Mouse (Mus musculus) cortical plate, adult 2 months (tissue): Measurements from ENCODE around the gene Olfr1186. TPM values are rescaled to one million over a fixed set of nuclear protein-coding genes. Genes with fewer than 3 reads are reported as not detected.
"Not testable (repeated sequence)": the region's sequence is repeated elsewhere in the genome, so short reads cannot be mapped to it uniquely, and the experiment has no call there.

ENCODE experiments used
- H3K27ac ChIP-seq: fragments of 200-500 bp; 2 replicates; pipeline ENCODE4 v1.5.1; 2012; ENCODE audit warnings: low read length, control low read depth, inconsistent platforms; ENCODE audit not compliant: insufficient read depth
- H3K4me1 ChIP-seq: fragments of 200-500 bp; 2 replicates; pipeline ENCODE4 v1.6.1; 2011; ENCODE audit warnings: low read length; ENCODE audit not compliant: control insufficient read depth, insufficient read depth
- H3K4me3 ChIP-seq: fragments of 200-500 bp; 2 replicates; pipeline ENCODE4 v1.5.1; 2011; ENCODE audit warnings: mild to moderate bottlenecking, low read length, control low read depth; ENCODE audit not compliant: insufficient read depth
- CTCF ChIP-seq: fragments of 200-500 bp; IDR thresholded peaks from 2 replicates; pipeline ENCODE4 v1.5.1; 2011; ENCODE audit warnings: mild to moderate bottlenecking, control low read depth, low read length; ENCODE audit not compliant: insufficient read depth; ENCODE audit errors: extremely low read depth
- POLR2A ChIP-seq: fragments of 200-500 bp; IDR thresholded peaks from 2 replicates; pipeline ENCODE4 v1.6.1; 2011; ENCODE audit warnings: mild to moderate bottlenecking, low read length, control low read depth; ENCODE audit not compliant: insufficient read depth; ENCODE audit errors: extremely low read depth
- polyA plus RNA-seq: library from polyadenylated mRNA; depleted of rRNA; stranded (reverse); fragments of >200 nt; gene quantifications from 2 replicates; pipeline ENCODE4 v1.2.3, GENCODE M21; 2012; rRNA removed

Olfr1186 gene
- polyA plus RNA-seq = not detected in 2 replicates

DNA sequence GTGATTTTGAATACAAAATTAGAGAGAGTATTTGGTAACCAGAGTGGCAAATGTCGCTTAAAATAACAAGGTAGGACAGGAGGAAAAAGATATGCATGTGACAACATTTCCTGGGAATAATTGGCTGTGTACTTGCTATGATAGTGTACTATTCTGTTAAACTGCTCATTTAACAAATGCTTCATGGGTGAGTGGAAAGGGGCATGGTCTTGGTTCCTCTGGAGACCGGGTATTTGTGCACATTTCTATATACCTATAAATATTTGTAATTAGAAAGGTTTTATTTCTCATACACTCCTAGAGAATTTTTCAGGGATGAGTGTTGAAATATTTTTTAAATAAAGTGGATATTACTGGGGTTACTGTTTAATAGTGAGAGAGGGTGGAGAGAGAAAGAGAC, at the start of gene Olfr1186:
Gene Olfr1186 (plus strand): TSS at position 301 of the 400 bp plus-strand sequence.
- no peaks in the 10 kb centered on the region for H3K4me1 ChIP-seq
- TF ChIP-seq POLR2A (no peak), CTCF (no peak)

GRCm38 (mm10) chr2:88483298-88483697, 35.1 kb upstream of the Olfr1186 start, which contains the start of gene Olfr1184:
Gene Olfr1184 (plus strand): TSS chr2:88483598.
- no peak for TF ChIP-seq POLR2A
- TF ChIP-seq CTCF = no peak
- Histone ChIP-seq H3K4me3 (no peak within 1 kb of the TSS), H3K4me1 (no peaks in the 10 kb centered on the region)

More for the DNA sequence above, at the start of gene Olfr1186:
- H3K4me3 ChIP-seq = no peak within 1 kb of the TSS
- H3K27ac ChIP-seq = no peak within 1 kb of the TSS

DNA sequence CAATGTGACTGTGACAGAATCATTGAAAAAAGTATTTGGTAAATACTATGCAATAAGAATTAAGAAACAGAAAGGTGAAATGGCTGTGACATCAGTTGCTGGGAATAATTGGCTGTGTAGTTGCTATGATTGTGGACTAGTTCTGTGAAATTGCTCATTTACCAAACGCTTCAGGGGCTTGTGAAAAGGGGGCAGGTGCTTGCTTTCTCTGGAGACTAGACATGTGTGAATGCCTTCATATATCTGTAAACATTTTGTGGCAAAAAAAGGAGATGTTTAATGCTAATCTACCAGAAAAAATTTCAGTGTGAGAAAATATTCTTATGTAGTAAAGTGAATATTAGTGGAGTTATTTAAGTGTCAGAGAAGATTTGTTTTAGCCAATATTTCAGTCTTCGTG, 25.3 kb upstream of the Olfr1186 start, which contains the start of gene Olfr1185-ps1:
Gene Olfr1185-ps1 (plus strand): TSS at position 301 of the 400 bp plus-strand sequence.
- no peak within 1 kb of the TSS for H3K4me3 ChIP-seq
- H3K4me1 ChIP-seq = no peaks in the 10 kb centered on the region
- TF ChIP-seq POLR2A (no peak), CTCF (no peak)
- no peak within 1 kb of the TSS for H3K27ac ChIP-seq

More at GRCm38 (mm10) chr2:88483298-88483697, 35.1 kb upstream of the Olfr1186 start, which contains the start of gene Olfr1184:
- no peak within 1 kb of the TSS for H3K27ac ChIP-seq

DNA sequence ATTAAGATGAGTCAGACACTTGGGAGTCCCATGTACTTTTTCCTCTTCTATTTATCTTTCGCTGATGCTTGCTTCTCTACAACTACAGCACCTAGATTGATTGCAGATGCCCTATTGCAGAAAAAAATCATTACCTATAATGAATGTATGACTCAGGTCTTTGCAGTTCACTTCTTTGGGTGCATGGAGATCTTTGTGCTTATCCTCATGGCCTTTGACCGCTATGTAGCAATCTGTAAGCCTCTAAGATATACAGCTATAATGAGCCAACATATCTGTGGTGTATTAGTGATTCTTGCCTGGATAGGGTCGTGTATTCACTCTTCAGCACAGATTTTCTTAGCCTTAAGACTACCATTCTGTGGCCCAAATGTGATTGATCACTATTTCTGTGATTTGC, 7.4 kb downstream of the Olfr1186 start:
- H3K4me1 ChIP-seq = no peaks in the 10 kb centered on the region
- TF ChIP-seq POLR2A (no peak), CTCF (no peak)
- no peak overlapping the region for H3K27ac ChIP-seq
- H3K4me3 ChIP-seq = no peak overlapping the region

GRCm38 (mm10) chr2:88556635-88557034, 38.3 kb downstream of the Olfr1186 start, which contains the start of gene Olfr1188:
Gene Olfr1188 (plus strand): TSS chr2:88556935.
- Histone ChIP-seq H3K4me1 (no peaks in the 10 kb centered on the region), H3K4me3 (no peak within 1 kb of the TSS), H3K27ac (no peak within 1 kb of the TSS)
- no peak for TF ChIP-seq POLR2A
- no peak for TF ChIP-seq CTCF

DNA sequence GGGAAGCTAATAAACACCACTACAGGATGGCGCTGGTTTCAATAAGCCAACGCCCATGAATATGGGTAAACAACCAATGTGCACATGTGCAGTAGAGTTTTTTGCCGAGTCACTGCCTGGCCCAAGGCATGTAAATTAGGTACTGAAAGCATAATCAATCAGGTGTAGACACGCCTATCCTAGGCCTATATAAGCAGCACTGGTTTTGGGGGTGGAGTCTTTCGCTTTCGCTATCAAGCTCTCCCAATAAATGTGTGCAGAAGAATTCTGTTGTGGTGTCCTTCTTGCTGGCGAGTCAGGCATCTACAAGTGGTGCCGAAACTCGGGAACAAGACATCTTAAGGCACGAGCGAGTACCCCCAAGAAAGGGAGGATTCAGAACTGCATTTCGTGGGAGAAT, 54.3 kb downstream of the Olfr1186 start:
- H3K27ac ChIP-seq, H3K4me1 ChIP-seq, H3K4me3 ChIP-seq: not testable (repeated sequence)

Other genes with a start within 250 kb of the Olfr1186 start
- gene Olfr1173, start 238.7 kb upstream of the Olfr1186 start, polyA plus RNA-seq = not detected in 2 replicates
- gene Olfr1174-ps, start 203.4 kb upstream of the Olfr1186 start, polyA plus RNA-seq = not detected in 2 replicates
- gene Olfr1175-ps, start 191.3 kb upstream of the Olfr1186 start, polyA plus RNA-seq = not detected in 2 replicates
- gene Olfr1176, start 181.8 kb upstream of the Olfr1186 start, polyA plus RNA-seq = not detected in 2 replicates
- not detected in 2 replicates for gene Olfr1177-ps, start 172.1 kb upstream of the Olfr1186 start, polyA plus RNA-seq
- not detected in 2 replicates for gene Olfr1178, start 131.5 kb upstream of the Olfr1186 start, polyA plus RNA-seq
- not detected in 2 replicates for gene Olfr1179, start 112.1 kb upstream of the Olfr1186 start, polyA plus RNA-seq
- gene Olfr1180, start 99.4 kb upstream of the Olfr1186 start, polyA plus RNA-seq = not detected in 2 replicates
- gene Olfr1181, start 92.4 kb upstream of the Olfr1186 start, polyA plus RNA-seq = not detected in 2 replicates
- not detected in 2 replicates for gene Gm13757, start 69.4 kb upstream of the Olfr1186 start, polyA plus RNA-seq
- gene Olfr1183, start 63.7 kb upstream of the Olfr1186 start, polyA plus RNA-seq = not detected in 2 replicates
- gene Olfr1184, start 35.0 kb upstream of the Olfr1186 start, polyA plus RNA-seq = not detected in 2 replicates
- not detected in 2 replicates for gene Olfr1185-ps1, start 25.2 kb upstream of the Olfr1186 start, polyA plus RNA-seq
- gene Olfr1188, start 38.4 kb downstream of the Olfr1186 start, polyA plus RNA-seq = not detected in 2 replicates
- not detected in 2 replicates for gene Olfr1189, start 67.9 kb downstream of the Olfr1186 start, polyA plus RNA-seq
- gene Olfr1191-ps1, start 122.0 kb downstream of the Olfr1186 start, polyA plus RNA-seq = not detected in 2 replicates
- not detected in 2 replicates for gene Olfr1192-ps1, start 130.0 kb downstream of the Olfr1186 start, polyA plus RNA-seq
- not detected in 2 replicates for gene Olfr1193, start 157.1 kb downstream of the Olfr1186 start, polyA plus RNA-seq
- gene Olfr1195, start 170.6 kb downstream of the Olfr1186 start, polyA plus RNA-seq = not detected in 2 replicates
- gene Olfr1196, start 186.0 kb downstream of the Olfr1186 start, polyA plus RNA-seq = not detected in 2 replicates
- gene Olfr1197, start 213.8 kb downstream of the Olfr1186 start, polyA plus RNA-seq = not detected in 2 replicates
- not detected in 2 replicates for gene Olfr1198, start 232.8 kb downstream of the Olfr1186 start, polyA plus RNA-seq
- not detected in 2 replicates for gene Olfr1199, start 241.9 kb downstream of the Olfr1186 start, polyA plus RNA-seq